Mouse (Mus musculus) Patski (cell line): ENCODE measurements around the gene Pfkfb2. TPM values are rescaled to one million over a fixed set of nuclear protein-coding genes. Genes with fewer than 3 reads are reported as not detected.

Experiments
- ATAC-seq: fragments of 100-300 bp; one replicate; pipeline ENCODE4 v1.8.0; 2021
- CTCF ChIA-PET: fragments of 350-600 bp; sonication (Branson Sonifier 250); formaldehyde crosslinking; loops from one replicate; lab custom pipeline; 2022; ENCODE audit warnings: inconsistent platforms; lab: Charles Lee
- POLR2A ChIA-PET: fragments of 350-600 bp; sonication (Branson Sonifier 250); formaldehyde crosslinking; loops from one replicate; lab custom pipeline; 2022; ENCODE audit warnings: antibody characterized with exemption, inconsistent platforms; lab: Charles Lee
- DNase-seq: peaks from one replicate; pipeline ENCODE4 v3.0.0-alpha.2; 2011; ENCODE audit warnings: low read depth, low spot score
- H3K27me3 ChIP-seq: fragments of 371-371 bp; one replicate; pipeline ENCODE4 v1.5.1; 2021
- CTCF ChIP-seq: fragments of 100-300 bp; IDR thresholded peaks from one replicate; pipeline ENCODE4 v1.5.1; 2021
- in situ Hi-C: fragments of 300-500 bp; cut with MboI; formaldehyde crosslinking; loops from 3 replicates; pipeline ENCODE4 v1.11.1; 2018; ENCODE audit warnings: low pct_unique_long_range_greater_than_20kb, mixed read lengths
- polyA plus RNA-seq: library from polyadenylated mRNA; unstranded; gene quantifications from one replicate; pipeline ENCODE4 v1.2.3, GENCODE M21; 2021

The Pfkfb2 gene
- polyA plus RNA-seq: 26.0 TPM

- ChIA-PET CTCF (no interaction called here), POLR2A (no interaction called here)
- in situ Hi-C loops: no loop called here
- ATAC-seq (no peak), DNase-seq (no peak)
- no peaks in the 10 kb centered on the region for H3K27me3 ChIP-seq
- no peak for TF ChIP-seq CTCF
These were observed at the start of gene Pfkfb2 for GRCm38 (mm10) chr1:130729153-130729552. Gene Pfkfb2 (minus strand): TSS chr1:130729253.

GRCm38 (mm10) chr1:130776645-130777044, 47.6 kb upstream of the Pfkfb2 start:
- ATAC-seq: no peak
- CTCF ChIA-PET: interaction anchor here (0.8 to 2.3 kb wide), 2 partner anchors 11 to 64 kb away, joined by 4 to 7 read pairs; no protein-coding TSS in a partner anchor
- in situ Hi-C loops: no loop called here
- peak; percentile 67 for TF ChIP-seq CTCF
- DNase-seq: no peak
- no peaks in the 10 kb centered on the region for H3K27me3 ChIP-seq
- POLR2A ChIA-PET: no interaction called here

- no peaks in the 10 kb centered on the region for H3K27me3 ChIP-seq
- DNase-seq (no peak), ATAC-seq (no peak)
- in situ Hi-C loops: no loop called here
- TF ChIP-seq CTCF: no peak
- ChIA-PET POLR2A (interaction anchor here (0.7 kb wide), 1 partner anchor 9 kb away, joined by 3 read pairs; no protein-coding TSS in a partner anchor), CTCF (interaction anchor here (2.3 kb wide), 1 partner anchor 11 kb away, joined by 7 read pairs; no protein-coding TSS in a partner anchor)
These were observed 46.8 kb upstream of the Pfkfb2 start for GRCm38 (mm10) chr1:130775691-130776331.

DNA sequence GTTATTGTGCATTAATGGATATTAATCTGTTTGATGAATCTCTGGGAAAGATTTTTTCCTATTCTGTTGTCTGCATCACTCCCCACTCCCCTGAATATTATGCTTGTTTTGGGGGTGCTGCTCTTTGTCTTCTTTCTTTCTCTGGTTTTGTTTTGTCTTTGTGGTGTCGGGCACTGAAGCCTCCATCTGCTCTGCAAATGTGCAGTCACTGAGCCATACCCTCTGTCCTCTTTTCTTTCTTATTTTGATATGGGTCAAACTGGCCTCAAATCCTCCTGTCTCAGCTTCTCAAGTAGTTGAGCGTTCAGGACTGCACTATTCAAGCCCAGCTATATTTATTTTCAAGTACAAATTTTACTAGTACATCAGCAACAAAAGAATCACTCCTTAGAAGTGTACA, 46.2 kb upstream of the Pfkfb2 start:
- no peak for ATAC-seq
- in situ Hi-C loops: no loop called here
- no peak for TF ChIP-seq CTCF
- ChIA-PET POLR2A (interaction anchor here (0.7 kb wide), 1 partner anchor 9 kb away, joined by 3 read pairs; no protein-coding TSS in a partner anchor), CTCF (interaction anchor here (1.0 kb wide), 1 partner anchor 65 kb away, joined by 3 read pairs; no protein-coding TSS in a partner anchor)
- no peak for DNase-seq
- H3K27me3 ChIP-seq: no peaks in the 10 kb centered on the region

- DNase-seq: no peak
- no peaks in the 10 kb centered on the region for H3K27me3 ChIP-seq
- ChIA-PET POLR2A (no interaction called here), CTCF (no interaction called here)
- TF ChIP-seq CTCF: no peak
- in situ Hi-C loops: no loop called here
- ATAC-seq: no peak
These were observed 42.0 kb upstream of the Pfkfb2 start for GRCm38 (mm10) chr1:130770981-130771494.

DNA sequence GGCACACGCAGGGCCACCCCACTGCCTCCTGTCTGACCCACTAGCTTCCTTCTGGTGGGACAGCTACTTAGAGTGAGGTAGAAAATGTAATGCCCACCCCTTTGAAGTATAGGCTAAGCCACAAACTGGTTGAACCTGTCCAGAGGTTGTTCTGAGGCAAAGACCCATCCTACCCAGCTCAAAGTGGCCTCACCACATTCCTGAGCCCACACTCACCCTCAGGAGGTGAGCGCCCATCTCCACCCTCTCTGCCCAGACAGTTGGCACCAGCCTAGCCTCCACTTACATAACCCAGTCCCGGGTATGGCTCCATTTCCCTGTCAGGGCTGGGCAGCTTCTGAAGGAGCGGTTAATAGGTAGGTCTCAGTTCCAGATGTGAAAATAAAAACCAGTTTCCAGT, 41.4 kb upstream of the Pfkfb2 start:
- H3K27me3 ChIP-seq: no peaks in the 10 kb centered on the region
- no peak for DNase-seq
- no peak for ATAC-seq
- TF ChIP-seq CTCF: no peak
- ChIA-PET CTCF (no interaction called here), POLR2A (no interaction called here)
- in situ Hi-C loops: no loop called here

GRCm38 (mm10) chr1:130769925-130770324, 40.9 kb upstream of the Pfkfb2 start:
- POLR2A ChIA-PET: no interaction called here
- CTCF ChIA-PET: no interaction called here

GRCm38 (mm10) chr1:130767066-130767465, 38.0 kb upstream of the Pfkfb2 start:
- in situ Hi-C loops: no loop called here
- no peaks in the 10 kb centered on the region for H3K27me3 ChIP-seq
- no peak for TF ChIP-seq CTCF
- CTCF ChIA-PET: no interaction called here
- ATAC-seq (no peak), DNase-seq (no peak)
- POLR2A ChIA-PET: interaction anchor here (0.6 to 1.3 kb wide), 2 partner anchors 8 to 16 kb away, joined by 3 to 4 read pairs; no protein-coding TSS in a partner anchor

More at GRCm38 (mm10) chr1:130769925-130770324, 40.9 kb upstream of the Pfkfb2 start:
- TF ChIP-seq CTCF: no peak
- ATAC-seq (no peak), DNase-seq (no peak)
- no peaks in the 10 kb centered on the region for H3K27me3 ChIP-seq
- in situ Hi-C loops: no loop called here

DNA sequence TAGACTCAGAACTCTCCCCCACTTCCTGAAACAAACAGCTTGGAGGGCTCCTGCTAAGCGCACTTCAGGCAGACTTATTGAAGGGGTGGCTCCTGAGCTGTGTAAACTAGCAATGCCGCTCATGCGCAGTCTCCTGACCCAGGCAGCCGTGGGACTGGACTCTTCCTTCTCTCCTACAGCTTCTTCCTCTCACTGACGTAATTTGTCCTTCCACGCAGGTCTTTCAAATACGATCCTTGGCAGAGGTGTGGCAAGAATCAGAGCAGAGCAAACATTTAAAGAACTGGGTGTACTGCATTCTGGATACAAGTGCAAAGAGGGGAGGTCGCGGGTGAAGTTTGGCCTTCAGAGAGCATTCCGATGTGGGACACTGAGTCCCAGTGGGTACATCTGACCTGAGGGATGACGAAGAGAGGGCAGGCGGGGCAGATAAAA, 35.0 kb upstream of the Pfkfb2 start:
- no peak for DNase-seq
- CTCF ChIA-PET: no interaction called here
- H3K27me3 ChIP-seq: no peaks in the 10 kb centered on the region
- no peak for ATAC-seq
- no peak for TF ChIP-seq CTCF
- POLR2A ChIA-PET: interaction anchor here (0.6 kb wide), 1 partner anchor 209 kb away, joined by 3 read pairs; no protein-coding TSS in a partner anchor
- in situ Hi-C loops: no loop called here

GRCm38 (mm10) chr1:130762045-130762760, 33.1 kb upstream of the Pfkfb2 start:
- no peak for ATAC-seq
- in situ Hi-C loops: no loop called here
- no peaks in the 10 kb centered on the region for H3K27me3 ChIP-seq
- ChIA-PET POLR2A (no interaction called here), CTCF (interaction anchor here (0.9 kb wide), 1 partner anchor 42 kb away, joined by 3 read pairs; no protein-coding TSS in a partner anchor)
- TF ChIP-seq CTCF: no peak
- DNase-seq: no peak
